Mouse (Mus musculus) layer of hippocampus, adult 2 months (tissue): ENCODE measurements around the gene Pik3ip1. TPM values are rescaled to one million over a fixed set of nuclear protein-coding genes. Genes with fewer than 3 reads are reported as not detected.

ENCODE experiments used
- DNase-seq, 2 experiments: peaks; one replicate each; pipeline ENCODE4 v3.0.0; 2022; ENCODE audit warnings: low spot score in 2 of 2
- H3K27ac ChIP-seq: fragments of 200-600 bp; 2 replicates; pipeline ENCODE4 v1.8.1; 2022
- H3K4me3 ChIP-seq: fragments of 200-600 bp; 2 replicates; pipeline ENCODE4 v1.8.1; 2022; ENCODE audit warnings: mild to moderate bottlenecking
- CTCF ChIP-seq: fragments of 200-600 bp; conservative IDR thresholded peaks from 2 replicates; pipeline ENCODE4 v1.8.1; 2022; ENCODE audit warnings: antibody characterized with exemption, mild to moderate bottlenecking, moderate library complexity
- total RNA-seq, 2 experiments: library from RNA; stranded (reverse); gene quantifications; 2 replicates each; pipeline ENCODE4 v1.2.3; 2021

Gene Pik3ip1
- total RNA-seq, 2 experiments from 2014 or later, result 35.9 to 41.5 TPM

DNA sequence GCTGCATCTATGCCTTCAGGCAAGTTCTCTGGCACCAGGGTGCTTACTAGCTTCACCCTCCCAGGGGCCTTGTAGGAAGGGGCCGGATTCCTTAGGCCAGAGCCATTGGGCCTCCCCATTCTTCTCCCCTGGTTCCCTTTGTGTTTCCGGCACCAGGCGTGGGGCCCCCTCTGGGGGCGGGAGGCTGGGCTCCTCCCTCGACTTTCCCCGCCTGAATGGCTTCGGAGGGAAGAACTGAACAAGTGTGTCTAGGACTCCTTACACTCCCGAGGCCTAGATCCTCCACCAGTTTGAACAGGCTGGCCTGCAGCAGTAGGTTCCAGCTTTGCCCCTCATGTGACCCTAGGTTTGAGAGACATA lies 38.2 kb upstream of the Pik3ip1 start:
- peak overlapping the region; percentile 100 for H3K27ac ChIP-seq
- 0 out of 2 replicates have a peak, but pooled peaks have one; percentile 3 for TF ChIP-seq CTCF
- DNase-seq, result peak; percentile 19 to 43
- H3K4me3 ChIP-seq, result peak overlapping the region; percentile 97

DNA sequence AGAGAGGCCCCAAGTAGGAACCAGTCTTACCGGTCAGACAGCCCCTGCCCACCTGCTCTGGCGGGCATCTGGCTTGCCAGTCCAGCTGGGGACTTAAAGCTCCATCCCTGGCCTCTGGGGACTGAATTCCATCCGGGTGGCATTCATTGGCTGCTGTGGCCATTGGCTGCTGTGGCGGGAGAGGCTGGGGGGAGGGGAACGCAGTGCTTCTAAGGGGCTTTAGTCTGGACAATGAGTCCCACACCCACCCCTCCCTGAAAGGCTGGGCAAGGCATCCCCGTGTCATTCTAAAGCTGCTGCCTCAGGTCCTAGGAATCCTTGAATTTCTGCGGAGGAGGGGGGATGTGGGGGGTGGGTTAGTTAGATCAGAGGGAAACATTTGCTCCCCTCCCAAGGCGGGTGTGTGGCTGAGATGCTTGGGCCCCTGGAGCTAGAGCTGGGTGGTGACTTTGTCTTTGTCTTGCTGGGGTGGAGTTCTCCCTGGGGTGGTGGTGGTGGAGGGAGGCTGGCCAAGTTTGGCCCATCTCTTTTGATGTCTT lies 37.4 kb upstream of the Pik3ip1 start:
- Histone ChIP-seq H3K4me3 (peak overlapping the region; percentile 97), H3K27ac (peak overlapping the region; percentile 100)
- TF ChIP-seq CTCF, result no peak
- no peak for DNase-seq

DNA sequence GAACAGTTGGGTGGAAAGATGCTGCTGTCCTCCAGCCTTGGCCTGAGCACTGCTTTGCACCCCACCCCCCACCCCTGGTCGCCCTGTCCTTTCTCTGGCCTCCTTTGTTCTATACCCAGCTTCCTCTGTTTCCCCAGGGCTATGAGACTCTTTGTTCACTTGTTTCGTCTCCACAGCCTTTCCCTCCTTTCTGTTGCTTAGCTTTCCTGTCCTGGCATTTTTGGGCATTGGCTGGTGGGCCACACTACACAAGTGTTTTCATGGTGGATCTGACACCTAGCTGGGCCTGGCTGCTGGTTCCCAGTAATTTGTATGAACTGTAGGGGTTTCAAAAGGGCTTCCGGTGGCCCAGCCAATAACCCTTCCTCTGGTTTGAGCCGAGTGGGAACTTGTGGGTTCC lies 36.8 kb upstream of the Pik3ip1 start:
- TF ChIP-seq CTCF, result no peak
- DNase-seq, result no peak
- Histone ChIP-seq H3K27ac (peak overlapping the region; percentile 100), H3K4me3 (peak overlapping the region; percentile 97)

DNA sequence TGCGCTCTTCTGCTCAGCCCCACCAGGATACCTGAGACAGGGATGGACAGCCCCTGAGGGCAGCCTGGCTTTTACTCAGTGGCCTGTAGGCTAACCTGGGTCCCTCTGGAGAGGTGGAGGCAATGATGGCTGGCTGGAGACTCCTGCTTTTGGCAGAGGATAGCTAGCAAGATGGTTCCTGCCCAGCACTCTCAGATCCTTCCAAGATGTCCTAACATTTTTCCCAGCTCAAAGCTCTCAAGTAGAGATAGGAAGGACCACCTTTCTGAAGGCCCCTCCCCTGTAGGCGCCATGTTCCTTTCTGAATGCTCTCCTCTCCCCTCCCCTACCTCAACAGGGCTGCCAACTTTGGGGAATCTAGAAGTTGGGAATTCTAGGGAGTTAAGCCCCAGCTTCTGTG lies 35.6 kb upstream of the Pik3ip1 start:
- TF ChIP-seq CTCF, result no peak
- no peak overlapping the region for H3K4me3 ChIP-seq
- H3K27ac ChIP-seq, result peak overlapping the region; percentile 100; the same call in 1 of the 2 replicates
- no peak for DNase-seq

DNA sequence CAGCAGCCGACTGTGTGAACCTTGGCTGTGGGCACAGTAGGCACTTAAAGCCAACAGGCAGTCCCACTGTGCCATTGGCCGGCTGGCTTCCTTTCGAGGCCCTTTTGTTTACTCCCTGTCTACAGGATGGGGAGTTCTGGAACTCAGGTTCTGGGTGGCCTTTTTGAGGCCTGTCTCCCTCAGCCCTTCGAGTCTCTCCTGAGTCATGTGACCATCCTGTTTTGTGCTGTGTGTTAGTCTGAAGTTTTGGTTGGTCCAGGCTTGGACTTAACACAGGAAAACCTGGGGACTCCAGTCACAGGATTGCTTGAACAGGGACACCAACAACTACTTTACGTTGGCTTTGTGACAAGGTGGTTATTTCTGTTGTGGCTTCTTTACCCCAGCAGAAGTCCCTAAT lies 34.1 kb upstream of the Pik3ip1 start:
- TF ChIP-seq CTCF, result no peak
- Histone ChIP-seq H3K4me3 (no peak overlapping the region), H3K27ac (peak overlapping the region; percentile 34; the same call in 1 of the 2 replicates)
- DNase-seq, result no peak

DNA sequence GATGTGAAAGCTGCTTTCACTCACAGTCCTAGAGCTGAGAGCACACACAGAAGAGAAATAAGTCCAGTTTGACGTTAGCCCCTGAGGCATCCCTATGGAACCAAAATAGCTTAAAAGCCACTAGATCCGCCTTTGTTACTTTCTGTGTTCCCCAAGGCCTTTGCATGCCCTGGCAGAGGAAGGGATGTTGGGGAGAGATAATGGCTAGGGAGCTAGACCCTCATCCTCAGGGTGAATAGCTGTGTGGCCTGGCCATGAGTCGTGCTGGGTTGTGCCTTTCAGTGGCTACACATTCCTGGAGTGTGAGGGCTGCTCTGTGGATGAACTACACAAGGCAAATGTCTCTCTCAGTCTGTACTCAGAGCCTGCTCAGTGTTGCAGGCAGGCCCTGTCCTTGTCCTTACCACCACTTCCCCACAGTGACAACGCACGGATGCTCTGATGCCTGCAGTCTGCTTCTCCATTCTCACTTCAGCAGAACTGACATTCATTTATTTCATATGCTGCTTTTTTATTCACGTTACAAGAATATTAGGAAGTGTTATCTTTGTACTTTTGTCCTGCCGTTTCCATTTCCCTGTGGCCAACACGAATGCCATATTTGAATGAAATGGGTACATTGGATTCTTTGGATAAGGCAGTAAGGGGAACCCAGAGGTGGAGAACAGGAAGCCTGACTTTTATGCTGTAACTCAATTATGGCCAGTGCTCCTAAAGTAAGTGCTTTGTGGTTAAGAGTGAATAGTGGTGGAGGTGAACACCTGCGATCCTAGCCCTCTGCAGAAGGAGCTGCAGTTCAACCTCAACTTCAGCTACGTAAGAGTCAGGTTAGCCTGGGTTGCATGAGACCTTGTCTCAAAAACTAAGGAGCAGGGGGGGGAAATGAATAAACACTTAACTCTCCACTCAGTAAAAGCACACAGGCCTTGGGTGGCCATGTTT lies 32.1 kb upstream of the Pik3ip1 start:
- H3K4me3 ChIP-seq, result no peak overlapping the region
- TF ChIP-seq CTCF, result no peak
- H3K27ac ChIP-seq, result no peak overlapping the region
- DNase-seq, result no peak

DNA sequence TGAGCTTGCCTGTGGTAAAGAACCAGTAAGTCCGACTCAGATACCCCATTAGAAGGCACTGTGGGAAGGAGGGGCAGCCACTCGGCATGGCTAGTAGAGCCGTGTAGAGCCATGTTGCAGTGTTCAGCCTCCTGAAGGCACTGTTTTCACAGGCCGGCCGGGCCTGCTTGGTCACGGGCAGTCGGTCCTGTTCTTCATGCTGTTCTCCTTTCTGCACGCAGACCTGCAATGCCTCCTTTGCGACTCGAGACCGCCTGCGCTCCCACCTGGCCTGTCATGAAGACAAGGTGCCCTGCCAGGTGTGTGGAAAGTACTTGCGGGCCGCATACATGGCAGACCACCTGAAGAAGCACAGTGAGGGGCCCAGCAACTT lies 31.4 kb upstream of the Pik3ip1 start:
- H3K27ac ChIP-seq, result no peak overlapping the region
- no peak for TF ChIP-seq CTCF
- DNase-seq, result no peak
- no peak overlapping the region for H3K4me3 ChIP-seq

DNA sequence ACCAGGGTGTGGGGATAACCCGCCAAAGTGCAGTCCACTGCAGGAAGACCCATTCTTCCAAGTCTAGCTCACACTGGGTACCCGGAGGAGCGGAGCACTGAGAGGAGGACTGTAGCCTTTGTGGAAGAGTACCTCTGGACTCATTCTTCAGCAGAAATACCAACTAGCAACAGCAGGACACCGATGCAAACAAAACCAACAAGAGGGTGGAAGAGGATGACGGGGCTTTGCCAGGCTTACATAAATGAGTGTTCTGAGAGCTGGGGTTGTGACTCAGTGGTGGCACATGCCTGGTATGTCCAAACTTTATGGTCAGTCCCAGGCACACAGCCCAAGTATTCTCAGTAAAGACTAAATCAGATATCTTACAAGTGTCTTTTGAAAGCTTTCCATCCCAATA lies 29.1 kb upstream of the Pik3ip1 start:
- no peak overlapping the region for H3K4me3 ChIP-seq
- H3K27ac ChIP-seq, result no peak overlapping the region
- no peak for DNase-seq
- no peak for TF ChIP-seq CTCF

DNA sequence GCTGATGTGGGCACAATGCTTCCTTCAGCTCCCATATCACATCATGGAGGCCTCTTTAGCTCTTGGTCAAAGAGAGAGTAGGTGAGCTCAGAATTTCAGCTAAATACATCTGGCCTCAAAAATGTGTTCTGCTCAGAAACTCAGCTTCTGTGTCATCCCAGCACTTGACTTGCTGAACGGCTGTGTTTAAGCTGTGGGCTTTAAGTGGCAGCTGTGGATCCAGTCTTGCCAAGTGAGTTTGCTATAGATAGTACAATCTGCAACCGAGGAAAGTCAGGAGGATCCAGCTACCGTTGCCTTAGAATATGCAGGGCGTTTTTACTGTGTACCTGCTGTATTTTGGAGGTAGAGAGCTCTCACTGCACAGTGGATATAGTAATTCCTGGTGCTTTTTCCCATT lies 27.8 kb upstream of the Pik3ip1 start:
- no peak overlapping the region for H3K4me3 ChIP-seq
- no peak for TF ChIP-seq CTCF
- H3K27ac ChIP-seq, result peak overlapping the region; percentile 55; the same call in 1 of the 2 replicates
- peak in 1 of 2 experiments; percentile 21 for DNase-seq

DNA sequence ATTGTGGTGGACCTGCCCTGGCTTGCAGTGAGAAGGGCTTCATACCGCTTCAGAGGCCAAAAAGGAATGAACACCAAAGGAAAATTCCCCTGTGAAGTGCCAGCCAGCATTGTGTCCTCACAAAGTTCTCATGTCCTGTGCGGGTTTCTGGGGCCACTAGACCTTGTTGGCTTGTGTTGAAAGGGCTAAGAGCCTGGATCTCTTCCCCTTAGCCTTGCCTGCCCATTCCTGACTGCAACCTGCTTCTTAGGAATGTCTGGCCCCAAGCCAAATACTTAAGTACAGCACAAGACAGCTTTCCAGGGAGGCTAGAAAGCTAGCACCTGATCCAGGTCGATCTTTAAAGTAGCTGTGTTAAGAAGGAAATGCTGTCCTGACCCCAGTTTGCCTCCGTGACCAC lies 27.4 kb upstream of the Pik3ip1 start:
- no peak for TF ChIP-seq CTCF
- Histone ChIP-seq H3K4me3 (no peak overlapping the region), H3K27ac (peak overlapping the region; percentile 55)
- no peak for DNase-seq

DNA sequence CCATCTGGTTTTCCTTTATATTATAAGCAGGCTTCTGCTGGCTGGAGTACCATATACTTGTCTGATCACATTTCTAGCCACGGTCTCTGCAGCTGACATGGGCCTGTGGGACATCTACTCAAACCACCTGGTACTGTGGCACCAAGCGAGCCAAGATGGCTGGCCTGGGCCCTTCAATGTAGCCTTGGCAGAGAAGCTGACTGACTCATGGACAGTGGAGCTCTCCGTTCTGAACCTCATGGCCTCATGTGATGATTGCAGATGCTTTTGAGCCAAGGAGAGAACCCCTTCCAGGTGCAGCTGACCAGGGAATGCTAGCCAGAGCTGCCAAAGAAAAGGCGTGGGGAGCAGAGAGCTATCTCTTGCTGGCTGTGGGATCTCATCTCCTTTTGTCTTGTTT lies 24.4 kb upstream of the Pik3ip1 start:
- Histone ChIP-seq H3K27ac (no peak overlapping the region), H3K4me3 (no peak overlapping the region)
- no peak for DNase-seq
- TF ChIP-seq CTCF, result no peak

DNA sequence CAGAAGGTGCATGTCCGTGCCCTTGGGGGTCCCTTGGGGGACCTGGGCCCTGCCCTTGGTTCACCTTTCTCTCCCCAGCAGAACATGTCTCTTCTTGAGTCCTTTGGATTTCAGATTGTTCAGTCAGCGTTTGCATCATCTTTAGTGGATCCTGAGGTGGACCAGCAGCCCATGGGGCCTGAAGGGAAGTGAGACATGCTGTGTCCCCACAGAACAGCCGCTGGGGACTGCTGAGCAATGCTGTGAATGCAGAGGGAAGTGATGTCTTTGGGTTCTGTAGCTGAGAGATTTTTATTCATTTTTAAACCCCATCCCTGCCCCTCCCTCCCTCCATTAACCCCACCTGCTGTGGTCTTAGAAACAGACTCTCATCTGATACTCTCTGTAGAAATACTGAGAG lies 22.3 kb upstream of the Pik3ip1 start:
- DNase-seq, result no peak
- no peak for TF ChIP-seq CTCF
- H3K4me3 ChIP-seq, result no peak overlapping the region
- H3K27ac ChIP-seq, result no peak overlapping the region

DNA sequence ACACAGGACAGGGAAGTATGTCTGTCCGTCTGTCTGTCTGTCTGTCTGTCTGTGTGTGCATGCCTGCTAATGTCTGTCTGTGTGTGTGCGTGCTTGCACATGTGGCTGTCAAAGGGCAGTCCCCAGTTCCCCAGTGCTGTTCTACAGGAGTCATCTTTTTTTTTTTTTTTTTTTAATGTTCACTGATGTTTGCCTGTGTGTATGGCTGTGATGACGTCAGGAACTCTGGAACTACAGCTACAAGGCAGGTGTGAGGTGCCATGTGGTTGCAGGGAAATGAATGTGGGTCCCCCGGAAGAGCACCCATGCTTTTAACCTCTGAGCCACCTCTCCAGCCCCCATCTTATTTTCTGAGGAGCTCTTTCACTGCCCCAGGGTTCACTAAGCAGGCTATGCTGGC lies 20.3 kb upstream of the Pik3ip1 start:
- DNase-seq, result no peak
- Histone ChIP-seq H3K27ac (no peak overlapping the region), H3K4me3 (no peak overlapping the region)
- TF ChIP-seq CTCF, result no peak

DNA sequence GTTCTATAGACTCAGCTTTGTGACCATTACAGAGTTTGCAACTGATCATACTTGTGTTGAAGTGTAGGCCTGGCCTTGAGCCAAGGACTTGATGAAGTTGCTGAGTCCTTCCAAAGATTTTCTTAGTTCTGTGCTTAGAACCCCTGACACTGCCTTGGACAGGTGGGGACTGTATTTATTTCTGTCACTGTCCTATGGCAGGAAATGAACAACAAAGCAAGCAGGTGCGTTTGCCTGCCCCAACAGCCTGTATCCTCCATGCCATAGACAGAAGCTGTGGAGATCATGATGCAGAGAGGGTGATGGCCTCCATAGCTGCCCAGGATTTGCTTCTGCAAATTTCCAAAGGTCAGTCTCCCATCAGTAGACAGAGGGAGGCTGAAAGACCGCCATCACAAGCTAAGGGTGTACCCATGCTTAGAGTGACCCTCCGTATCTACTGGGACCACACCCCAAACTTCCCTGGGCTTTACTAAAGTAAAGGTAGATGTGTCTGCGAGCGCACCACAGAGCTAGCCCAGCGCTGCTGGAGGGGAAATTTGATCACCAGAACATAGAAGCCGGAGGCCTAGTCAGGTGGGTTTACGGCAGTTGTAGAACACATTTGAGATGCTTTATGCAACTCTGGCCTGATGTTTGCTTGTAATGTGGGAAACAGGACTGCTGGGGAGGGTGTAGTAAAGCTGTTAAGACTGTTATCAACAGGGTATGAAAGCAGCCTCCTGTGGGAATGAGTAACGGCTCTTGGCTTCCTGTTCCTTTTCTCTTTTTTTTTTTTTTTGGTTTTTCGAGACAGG lies 19.2 kb upstream of the Pik3ip1 start:
- Histone ChIP-seq H3K4me3 (no peak overlapping the region), H3K27ac (no peak overlapping the region)
- no peak for TF ChIP-seq CTCF
- DNase-seq, result no peak
